Comparison of ENCODE assay signal across 9 mouse cellular contexts in genomic region chr5:36868266-36869090, GRCm38 (mm10). TPM values are rescaled to one million over a fixed set of nuclear protein-coding genes. Genes with fewer than 3 reads are reported as not detected.
DNase-seq lines count a peak whose midpoint lies in the region; ATAC-seq and TF ChIP-seq lines count a peak whose summit lies in the region.
"Had no signal": no experiment of that assay in that cellular context is flagged by ENCODE, and none has a peak within 500 bp of the region (broad histone marks: within the 10 kb centered on the region; RNA-seq: fewer than 3 reads in every experiment).

TSS of gene Ppp2r2c (plus strand) at chr5:36868513.

- H3K4me2 ChIP-seq in embryonic facial prominence, embryonic 15.5 days (replicated peaks) = peak within 1 kb of the TSS; percentile 85
- peak within 1 kb of the TSS; percentile 80 for H3K4me2 ChIP-seq in neural tube, embryonic 13.5 days

- intact Hi-C loops in left cerebral cortex, adult 2 months (cut with DNase I) = loop anchor here (2.0 kb wide), 3 partner anchors 16 to 30 kb away; no protein-coding TSS in a partner anchor

- no peak within 1 kb of the TSS for H3K27ac ChIP-seq in embryonic facial prominence, embryonic 15.5 days (replicated peaks)
- H3K27ac ChIP-seq in left cerebral cortex, adult 2 months = peak within 1 kb of the TSS; percentile 99
- peak within 1 kb of the TSS; percentile 88 for H3K27ac ChIP-seq in neural tube, embryonic 13.5 days (replicated peaks)

- ATAC-seq in embryonic facial prominence, embryonic 15.5 days (ENCODE audit: insufficient number of reproducible peaks, low FRiP score, low TSS enrichment, low read depth) = 0 out of 2 replicates have a peak, but pooled peaks have one; percentile 13
- peak; percentile 72 for ATAC-seq in neural tube, embryonic 13.5 days (ENCODE audit: low read depth)
- no peak for ATAC-seq in erythroblast, adult 5-6 weeks (replicated peaks; ENCODE audit: low FRiP score, poor library complexity, severe bottlenecking)

- DNase-seq in adrenal gland, postnatal 4 days (ENCODE audit: low spot score in 2 of 2) = no peak
- no peak for DNase-seq in adrenal gland, postnatal 10 days
- peak; percentile 72 to 76 for DNase-seq in left cerebral cortex, adult 2 months (ENCODE audit: extremely low spot score in 1 of 2, low spot score in 2 of 2)
- DNase-seq in urinary bladder, postnatal 14 days (ENCODE audit: low spot score) = no peak

- no peak for TF ChIP-seq CTCF in E14TG2a.4 (conservative IDR thresholded peaks at IDR 0.05; ENCODE audit: low read length)
- TF ChIP-seq CTCF in left cerebral cortex, adult 2 months (IDR thresholded peaks at IDR 0.05) = no peak

- H3K36me3 ChIP-seq in E14TG2a.4 (ENCODE audit: insufficient read depth, low read length) = no peaks in the 10 kb centered on the region
- H3K36me3 ChIP-seq in embryonic facial prominence, embryonic 15.5 days = no peaks in the 10 kb centered on the region
- no peaks in the 10 kb centered on the region for H3K36me3 ChIP-seq in neural tube, embryonic 13.5 days

- H3K9ac ChIP-seq in embryonic facial prominence, embryonic 15.5 days = no peak within 1 kb of the TSS
- H3K9ac ChIP-seq in neural tube, embryonic 13.5 days = peak within 1 kb of the TSS; percentile 86

- H3K4me3 ChIP-seq in E14TG2a.4 (replicated peaks; ENCODE audit: low read length) = peak within 1 kb of the TSS; percentile 78
- H3K4me3 ChIP-seq in embryonic facial prominence, embryonic 15.5 days (replicated peaks) = peak within 1 kb of the TSS; percentile 43
- H3K4me3 ChIP-seq in left cerebral cortex, adult 2 months = peak within 1 kb of the TSS; percentile 71
- peak within 1 kb of the TSS; percentile 63 for H3K4me3 ChIP-seq in neural tube, embryonic 13.5 days

- H3K4me1 ChIP-seq in E14TG2a.4 (replicated peaks; ENCODE audit: low read depth, low read length) = peaks cover 31% of the 10 kb centered on the region
- peaks cover 23% of the 10 kb centered on the region for H3K4me1 ChIP-seq in embryonic facial prominence, embryonic 15.5 days
- H3K4me1 ChIP-seq in neural tube, embryonic 13.5 days (replicated peaks) = peaks cover 39% of the 10 kb centered on the region

- peaks cover 93% of the 10 kb centered on the region for H3K27me3 ChIP-seq in E14TG2a.4 (ENCODE audit: insufficient read depth, low read length)
- H3K27me3 ChIP-seq in embryonic facial prominence, embryonic 15.5 days = peaks cover 94% of the 10 kb centered on the region
- peaks cover 96% of the 10 kb centered on the region for H3K27me3 ChIP-seq in neural tube, embryonic 13.5 days

- H3K9me3 ChIP-seq in E14TG2a.4 (ENCODE audit: low read length) = peaks cover 19% of the 10 kb centered on the region
- H3K9me3 ChIP-seq in embryonic facial prominence, embryonic 15.5 days (replicated peaks) = no peaks in the 10 kb centered on the region
- H3K9me3 ChIP-seq in neural tube, embryonic 13.5 days = no peaks in the 10 kb centered on the region

- under 1% methylated on average over 67 of the region's 108 CpGs for WGBS in embryonic facial prominence, embryonic 15.5 days
- under 1% methylated on average over 90 of the region's 108 CpGs for WGBS in neural tube, embryonic 13.5 days

RNA-seq across cellular contexts. Expression of gene Ppp2r2c, which starts in this region (rescaled TPM):
- total RNA-seq in adrenal gland, postnatal 4 days (2021) = 10 to 100 TPM; 12.8 to 12.9 TPM
- total RNA-seq in adrenal gland, postnatal 10 days (2021) = 10 to 100 TPM in 1 of 2 experiments, 1 to 10 TPM in 1; 7.0 to 10.2 TPM
- polyA plus RNA-seq in embryonic facial prominence, embryonic 15.5 days (2015; fragmentation: Nextera tagmentation; extraction: Ambion mirVana) = 0.92 and 1.0 TPM in 2 replicates
- total RNA-seq in left cerebral cortex, adult 2 months (2021) = 100 to 1,000 TPM; 448 to 462 TPM
- 43.1 and 44.8 TPM in 2 replicates for polyA plus RNA-seq in neural tube, embryonic 13.5 days (2015; fragmentation: Nextera tagmentation; extraction: Ambion mirVana)
- not detected in 2 replicates for total RNA-seq in erythroblast, adult 5-6 weeks (2015; ENCODE audit: low replicate concordance)
- 0.26 TPM in 1 of 2 replicates, not detected in the other for total RNA-seq in erythroblast, adult 5-6 weeks (2017; ENCODE audit: low replicate concordance)
- total RNA-seq: neutrophil, adult 5-6 weeks had no signal

Comparison
In these comparisons a context has a peak if more than half of its experiments do, and no peak if none do; other contexts are left out.
1. RNA of gene Ppp2r2c (total RNA-seq): 448 to 462 TPM in left cerebral cortex, adult 2 months; 12.8 to 12.9 TPM in adrenal gland, postnatal 4 days, 7.0 to 10.2 TPM in adrenal gland, postnatal 10 days and 0.26 TPM in erythroblast, adult 5-6 weeks; every median in the first group is over 10 times any median in the second.
2. RNA of gene Ppp2r2c (polyA plus RNA-seq): 43.1 to 44.8 TPM in neural tube, embryonic 13.5 days; 0.92 to 1.0 TPM in embryonic facial prominence, embryonic 15.5 days; every median in the first group is over 10 times any median in the second.
3. DNase-seq: peak in left cerebral cortex, adult 2 months (2 of 2); none in adrenal gland, postnatal 4 days (0 of 2), adrenal gland, postnatal 10 days (single experiment) and urinary bladder, postnatal 14 days (single experiment).
4. Peak in every context shown above with its lines, with median percentiles within 50 percentile points of each other: H3K4me3 ChIP-seq.